In the genomic region with DNA sequence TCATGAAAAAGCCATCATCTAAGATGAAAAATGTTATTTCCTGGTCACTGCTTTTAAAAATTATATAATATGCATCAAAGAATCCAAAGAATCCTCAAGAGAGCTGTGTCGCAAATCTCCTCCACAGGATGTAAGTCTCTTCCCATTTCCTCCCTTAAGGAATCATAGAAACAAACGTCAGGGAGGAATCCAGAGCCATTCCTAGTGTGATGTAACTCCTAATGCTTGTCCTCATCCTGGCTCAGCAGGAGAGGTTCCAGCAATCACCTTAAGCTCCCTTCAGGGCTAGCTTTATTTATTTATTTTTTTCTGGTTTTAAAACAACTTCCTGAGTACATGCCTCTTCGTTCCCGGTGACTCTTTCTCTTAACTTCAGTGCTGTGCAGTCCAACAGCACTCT, we compare ENCODE assay signal across 17 mouse cellular contexts. TPM values are rescaled to one million over a fixed set of nuclear protein-coding genes. Genes with fewer than 3 reads are reported as not detected.
DNase-seq lines count a peak whose midpoint lies in the region; ATAC-seq and TF ChIP-seq lines count a peak whose summit lies in the region.
"Had no signal": no experiment of that assay in that cellular context is flagged by ENCODE, and none has a peak within 500 bp of the region (broad histone marks: within the 10 kb centered on the region; RNA-seq: fewer than 3 reads in every experiment).

No protein-coding gene starts in this region.

- H3K79me2 ChIP-seq in CH12.LX (replicated peaks; ENCODE audit: control insufficient read depth, extremely low read depth, insufficient read depth, poor library complexity, severe bottlenecking), result no peaks in the 10 kb centered on the region

- no peak for TF ChIP-seq RAD21 in CH12.LX (IDR thresholded peaks at IDR 0.05; ENCODE audit: low read depth, low read length)

- no peak for DNase-seq in heart, postnatal 4 days
- peak; percentile 47 for DNase-seq in lung, embryonic 14.5 days
- DNase-seq in lung, postnatal 36 days, result no peak
- DNase-seq in CH12.LX (ENCODE audit: extremely low read depth), result no peak
- DNase-seq in brain, embryonic 14.5 days (ENCODE audit: low read depth), result peak; percentile 8
- DNase-seq in spleen, postnatal 14 days (ENCODE audit: low spot score in 2 of 2), result no peak
- DNase-seq: adrenal gland, adult 2 months; cerebellum, adult 8-10 months; kidney, adult 8-10 months; liver; right cerebral cortex, postnatal 4 days had no signal

- no peak for TF ChIP-seq EP300 in CH12.LX (IDR thresholded peaks at IDR 0.05; ENCODE audit: low read length)

- H3K9ac ChIP-seq in heart, embryonic 15.5 days, result no peak overlapping the region
- no peak overlapping the region for H3K9ac ChIP-seq in lung, embryonic 14.5 days
- peak overlapping the region; percentile 9; the same call in 1 of the 2 replicates for H3K9ac ChIP-seq in CH12.LX (ENCODE audit: insufficient read depth, low read depth)
- H3K9ac ChIP-seq: intestine, embryonic 15.5 days; liver, embryonic 14.5 days; midbrain, embryonic 13.5 days; neural tube, embryonic 13.5 days had no signal

- 39% methylated on average over 4 of the region's 4 CpGs for WGBS in heart, embryonic 15.5 days
- 23% methylated on average over 4 of the region's 4 CpGs for WGBS in lung, embryonic 14.5 days

- no peak for TF ChIP-seq POLR2A in CH12.LX (IDR thresholded peaks at IDR 0.05; ENCODE audit: low read depth, low read length)
- no peak for TF ChIP-seq POLR2A in brain, embryonic 14.5 days (IDR thresholded peaks at IDR 0.05; ENCODE audit: borderline replicate concordance, extremely low read depth, insufficient read depth, insufficient read length, poor library complexity, severe bottlenecking)

- no peak for TF ChIP-seq CTCF in lung, embryonic 14.5 days (IDR thresholded peaks at IDR 0.05; ENCODE audit: low read depth)
- no peak for TF ChIP-seq CTCF in CH12.LX (conservative IDR thresholded peaks at IDR 0.05 in 1 of 2, IDR thresholded peaks at IDR 0.05 in 1 of 2; ENCODE audit: low read depth in 2 of 2, low read length in 2 of 2)
- no peak for TF ChIP-seq CTCF in brain, embryonic 14.5 days (IDR thresholded peaks at IDR 0.05; ENCODE audit: borderline replicate concordance, extremely low read depth, insufficient read depth, insufficient read length)

- no peaks in the 10 kb centered on the region for H3K27me3 ChIP-seq in heart, embryonic 15.5 days
- no peaks in the 10 kb centered on the region for H3K27me3 ChIP-seq in lung, embryonic 14.5 days (ENCODE audit: insufficient read depth, low read length)
- H3K27me3 ChIP-seq in CH12.LX (replicated peaks), result no peaks in the 10 kb centered on the region
- H3K27me3 ChIP-seq: intestine, embryonic 15.5 days; midbrain, embryonic 13.5 days; neural tube, embryonic 13.5 days had no signal

- peak overlapping the region; percentile 36; the same call in 1 of the 2 replicates for H3K27ac ChIP-seq in heart, embryonic 15.5 days
- no peak overlapping the region for H3K27ac ChIP-seq in lung, embryonic 14.5 days (ENCODE audit: low read depth)
- H3K27ac ChIP-seq in CH12.LX (ENCODE audit: insufficient read depth, low read depth), result no peak overlapping the region
- H3K27ac ChIP-seq: intestine, embryonic 15.5 days; liver, embryonic 14.5 days; macrophage; midbrain, embryonic 13.5 days; neural tube, embryonic 13.5 days had no signal

- no peaks in the 10 kb centered on the region for H3K9me3 ChIP-seq in heart, embryonic 15.5 days (replicated peaks)
- no peaks in the 10 kb centered on the region for H3K9me3 ChIP-seq in lung, embryonic 14.5 days (ENCODE audit: low read depth, low read length)
- H3K9me3 ChIP-seq in CH12.LX (replicated peaks; ENCODE audit: low read length), result no peaks in the 10 kb centered on the region
- H3K9me3 ChIP-seq: intestine, embryonic 15.5 days; midbrain, embryonic 13.5 days; neural tube, embryonic 13.5 days had no signal

- no peak for ATAC-seq in heart, embryonic 15.5 days (replicated peaks; ENCODE audit: insufficient number of reproducible peaks, insufficient read depth, low FRiP score, low read depth)
- no peak for ATAC-seq in lung, embryonic 14.5 days (ENCODE audit: insufficient read depth)

- peaks cover 7% of the 10 kb centered on the region for H3K4me1 ChIP-seq in heart, embryonic 15.5 days (replicated peaks)
- peaks cover 10% of the 10 kb centered on the region for H3K4me1 ChIP-seq in lung, embryonic 14.5 days (ENCODE audit: insufficient read depth)
- peaks cover 5 to 13% of the 10 kb centered on the region in 2 experiments for H3K4me1 ChIP-seq in CH12.LX (ENCODE audit: control insufficient read depth in 1 of 2, insufficient read depth in 2 of 2)
- H3K4me1 ChIP-seq: intestine, embryonic 15.5 days; midbrain, embryonic 13.5 days; neural tube, embryonic 13.5 days had no signal

- in situ Hi-C loops in CH12.LX (cut with MboI; ENCODE audit: low pct_ligation_motif_present, low pct_unique_long_range_greater_than_20kb, low sequenced_read_pairs), result loop anchor here (10.0 kb wide), 1 partner anchor 198 kb away; no protein-coding TSS in a partner anchor

- H3K36me3 ChIP-seq in heart, embryonic 15.5 days, result no peaks in the 10 kb centered on the region; the same call in 1 of the 2 replicates
- no peaks in the 10 kb centered on the region for H3K36me3 ChIP-seq in lung, embryonic 14.5 days (ENCODE audit: insufficient read depth)
- H3K36me3 ChIP-seq in CH12.LX (replicated peaks in 1 of 2; ENCODE audit: control insufficient read depth in 1 of 2, insufficient read depth in 1 of 2, low read length in 1 of 2), result no peaks in the 10 kb centered on the region
- H3K36me3 ChIP-seq: intestine, embryonic 15.5 days; midbrain, embryonic 13.5 days; neural tube, embryonic 13.5 days had no signal

- dilution Hi-C loops in CH12.LX (cut with MboI; ENCODE audit: extremely low pct_ligation_motif_present, extremely low pct_unique_long_range_greater_than_20kb, low sequenced_read_pairs), result no loop called here

- H3K4me3 ChIP-seq in heart, embryonic 15.5 days, result no peak overlapping the region
- no peak overlapping the region for H3K4me3 ChIP-seq in lung, embryonic 14.5 days (ENCODE audit: low read depth, low read length)
- no peak overlapping the region for H3K4me3 ChIP-seq in CH12.LX (replicated peaks in 1 of 3; ENCODE audit: low read depth in 2 of 3, low read length in 2 of 3, poor library complexity in 1 of 3)
- H3K4me3 ChIP-seq: intestine, embryonic 15.5 days; midbrain, embryonic 13.5 days; neural tube, embryonic 13.5 days had no signal

- no peak overlapping the region for H3K4me2 ChIP-seq in heart, embryonic 15.5 days
- no peak overlapping the region for H3K4me2 ChIP-seq in lung, embryonic 14.5 days
- peak overlapping the region; percentile 27; the same call in 1 of the 2 replicates for H3K4me2 ChIP-seq in CH12.LX (ENCODE audit: insufficient read depth, low read depth, poor library complexity, severe bottlenecking)
- H3K4me2 ChIP-seq: intestine, embryonic 15.5 days; midbrain, embryonic 13.5 days; neural tube, embryonic 13.5 days had no signal

TF ChIP-seq in CH12.LX, 34 proteins besides CTCF, POLR2A, EP300 and RAD21:
- TF ChIP-seq GABPA (IDR thresholded peaks at IDR 0.05; ENCODE audit: insufficient replicate concordance, low read depth, low read length) (no peak), MAFK (IDR thresholded peaks at IDR 0.05; ENCODE audit: insufficient replicate concordance, low read length) (no peak), MAZ (IDR thresholded peaks at IDR 0.05; ENCODE audit: low read depth, low read length) (no peak), HCFC1 (IDR thresholded peaks at IDR 0.05; ENCODE audit: low read depth, low read length) (no peak), ZKSCAN1 (IDR thresholded peaks at IDR 0.05; ENCODE audit: borderline replicate concordance, low read depth, low read length) (no peak), TBP (conservative IDR thresholded peaks at IDR 0.05; ENCODE audit: low read depth, low read length) (no peak), ZMIZ1 (IDR thresholded peaks at IDR 0.05; ENCODE audit: low read depth, low read length) (no peak), BHLHE40 (IDR thresholded peaks at IDR 0.05; ENCODE audit: low read depth, low read length) (no peak), RCOR1 (conservative IDR thresholded peaks at IDR 0.05; ENCODE audit: low read depth, low read length) (no peak), CHD2 (IDR thresholded peaks at IDR 0.05; ENCODE audit: low read length) (no peak), E2F4 (IDR thresholded peaks at IDR 0.05; ENCODE audit: insufficient replicate concordance, low read depth, low read length) (no peak), SMC3 (IDR thresholded peaks at IDR 0.05; ENCODE audit: low read depth, low read length) (no peak), TCF12 (IDR thresholded peaks at IDR 0.05; ENCODE audit: low read depth, low read length) (no peak)

RNA-seq across cellular contexts. Expression of gene Tmem30a, which starts 13.9 kb away (rescaled TPM):
- polyA plus RNA-seq in heart, embryonic 15.5 days (2015; fragmentation: Nextera tagmentation; extraction: Ambion mirVana), result 77.7 and 78.4 TPM in 2 replicates
- 10 to 100 TPM; 64.5 to 66.7 TPM for total RNA-seq in heart, postnatal 4 days (2021)
- 92.2 and 94.0 TPM in 2 replicates for polyA plus RNA-seq in lung, embryonic 14.5 days (2014; fragmentation: Nextera tagmentation; extraction: Ambion mirVana)
- total RNA-seq in CH12.LX (2012; rRNA removed), result 29.2 and 29.7 TPM in 2 replicates
- total RNA-seq in CH12.LX (2014; rRNA removed), result 83.6 and 95.2 TPM in 2 replicates
- polyA plus RNA-seq in CH12.LX (2012; ENCODE audit: insufficient read length, low read depth), result 39.6 and 42.1 TPM in 2 replicates
- polyA plus RNA-seq in brain, embryonic 14.5 days (2012; rRNA removed), result 35.0 and 53.3 TPM in 2 replicates

RNA-seq across cellular contexts. Expression of gene Cox7a2, which starts 47.5 kb away (rescaled TPM):
- 1,196 and 1,660 TPM in 2 replicates for polyA plus RNA-seq in heart, embryonic 15.5 days (2015; fragmentation: Nextera tagmentation; extraction: Ambion mirVana)
- 100 to 1,000 TPM; 924 to 968 TPM for total RNA-seq in heart, postnatal 4 days (2021)
- polyA plus RNA-seq in lung, embryonic 14.5 days (2014; fragmentation: Nextera tagmentation; extraction: Ambion mirVana), result 650 and 710 TPM in 2 replicates
- total RNA-seq in CH12.LX (2012; rRNA removed) (393 and 420 TPM in 2 replicates), CH12.LX (2014; rRNA removed) (597 and 606 TPM in 2 replicates)
- 258 and 307 TPM in 2 replicates for polyA plus RNA-seq in CH12.LX (2012; ENCODE audit: insufficient read length, low read depth)
- 446 and 566 TPM in 2 replicates for polyA plus RNA-seq in brain, embryonic 14.5 days (2012; rRNA removed)

Comparison
In these comparisons a context has a peak if more than half of its experiments do, and no peak if none do; other contexts are left out.
1. DNase-seq: peak in lung, embryonic 14.5 days (single experiment) and brain, embryonic 14.5 days (single experiment); none in heart, postnatal 4 days (single experiment), lung, postnatal 36 days (single experiment), CH12.LX (single experiment) and spleen, postnatal 14 days (0 of 2).